Mouse (Mus musculus): ENCODE measurements around the gene Odf3b.
A peak's percentile ranks its signal among the peaks of the same experiment; 100 is the strongest.

Gene Odf3b

GRCm38 (mm10) chr15:89378831-89379401 lies at the start of gene Odf3b:
TSS of gene Odf3b (minus strand) at chr15:89379282.
- peak; percentile 50 for DNase-seq (ENCODE audit: low spot score)

- DNase-seq (ENCODE audit: low spot score): peak; percentile 44
Measured at GRCm38 (mm10) chr15:89428136-89428790, 49.2 kb upstream of the Odf3b start.

GRCm38 (mm10) chr15:89426716-89427115 lies 47.6 kb upstream of the Odf3b start:
- DNase-seq (ENCODE audit: low spot score): no peak

GRCm38 (mm10) chr15:89425711-89426121 lies 46.6 kb upstream of the Odf3b start, which contains the start of gene Cpt1b:
TSS of gene Cpt1b (minus strand) at chr15:89425863.
- DNase-seq (ENCODE audit: low spot score): peak; percentile 46

- DNase-seq (ENCODE audit: low spot score): peak; percentile 22
Measured at GRCm38 (mm10) chr15:89424621-89425020, 45.5 kb upstream of the Odf3b start.

GRCm38 (mm10) chr15:89421938-89422337 lies 42.9 kb upstream of the Odf3b start:
- no peak for DNase-seq (ENCODE audit: low spot score)

- no peak for DNase-seq (ENCODE audit: low spot score)
Measured at GRCm38 (mm10) chr15:89415282-89415681, 36.2 kb upstream of the Odf3b start.

GRCm38 (mm10) chr15:89410118-89410517 lies 31.0 kb upstream of the Odf3b start, which contains the start of gene Syce3:
TSS of gene Syce3 (minus strand) at chr15:89410503.
- DNase-seq (ENCODE audit: low spot score): peak; percentile 86

GRCm38 (mm10) chr15:89406691-89407090 lies 27.6 kb upstream of the Odf3b start:
- no peak for DNase-seq (ENCODE audit: low spot score)

GRCm38 (mm10) chr15:89404831-89405623 lies 25.9 kb upstream of the Odf3b start:
- DNase-seq (ENCODE audit: low spot score): no peak

- no peak for DNase-seq (ENCODE audit: low spot score)
Measured at GRCm38 (mm10) chr15:89402471-89402870, 23.4 kb upstream of the Odf3b start.

GRCm38 (mm10) chr15:89399716-89400115 lies 20.6 kb upstream of the Odf3b start:
- DNase-seq (ENCODE audit: low spot score): no peak

GRCm38 (mm10) chr15:89398146-89398545 lies 19.1 kb upstream of the Odf3b start:
- DNase-seq (ENCODE audit: low spot score): no peak

- DNase-seq (ENCODE audit: low spot score): no peak
Measured at GRCm38 (mm10) chr15:89396883-89397282, 17.8 kb upstream of the Odf3b start.

GRCm38 (mm10) chr15:89390081-89390480 lies 11.0 kb upstream of the Odf3b start:
- DNase-seq (ENCODE audit: low spot score): no peak

GRCm38 (mm10) chr15:89387127-89387526 lies 8.0 kb upstream of the Odf3b start:
- no peak for DNase-seq (ENCODE audit: low spot score)

GRCm38 (mm10) chr15:89384617-89385016 lies 5.5 kb upstream of the Odf3b start, which contains the start of gene Klhdc7b:
TSS of gene Klhdc7b (plus strand) at chr15:89384917.
- no peak for DNase-seq (ENCODE audit: low spot score)

GRCm38 (mm10) chr15:89379429-89379828 lies 347 bp upstream of the Odf3b start:
- peak; percentile 68 for DNase-seq (ENCODE audit: low spot score)

GRCm38 (mm10) chr15:89377938-89378828 lies 899 bp downstream of the Odf3b start:
- DNase-seq (ENCODE audit: low spot score): no peak

- DNase-seq (ENCODE audit: low spot score): no peak
Measured at GRCm38 (mm10) chr15:89377362-89377761, 1.7 kb downstream of the Odf3b start.

GRCm38 (mm10) chr15:89376957-89377356 lies 2.1 kb downstream of the Odf3b start, which contains the start of gene Tymp:
TSS of gene Tymp (minus strand) at chr15:89377039.
- peak; percentile 48 for DNase-seq (ENCODE audit: low spot score)

- no peak for DNase-seq (ENCODE audit: low spot score)
Measured at GRCm38 (mm10) chr15:89376040-89376439, 3.0 kb downstream of the Odf3b start.

Measured in testis, postnatal 10 days (tissue).